In the genomic region with DNA sequence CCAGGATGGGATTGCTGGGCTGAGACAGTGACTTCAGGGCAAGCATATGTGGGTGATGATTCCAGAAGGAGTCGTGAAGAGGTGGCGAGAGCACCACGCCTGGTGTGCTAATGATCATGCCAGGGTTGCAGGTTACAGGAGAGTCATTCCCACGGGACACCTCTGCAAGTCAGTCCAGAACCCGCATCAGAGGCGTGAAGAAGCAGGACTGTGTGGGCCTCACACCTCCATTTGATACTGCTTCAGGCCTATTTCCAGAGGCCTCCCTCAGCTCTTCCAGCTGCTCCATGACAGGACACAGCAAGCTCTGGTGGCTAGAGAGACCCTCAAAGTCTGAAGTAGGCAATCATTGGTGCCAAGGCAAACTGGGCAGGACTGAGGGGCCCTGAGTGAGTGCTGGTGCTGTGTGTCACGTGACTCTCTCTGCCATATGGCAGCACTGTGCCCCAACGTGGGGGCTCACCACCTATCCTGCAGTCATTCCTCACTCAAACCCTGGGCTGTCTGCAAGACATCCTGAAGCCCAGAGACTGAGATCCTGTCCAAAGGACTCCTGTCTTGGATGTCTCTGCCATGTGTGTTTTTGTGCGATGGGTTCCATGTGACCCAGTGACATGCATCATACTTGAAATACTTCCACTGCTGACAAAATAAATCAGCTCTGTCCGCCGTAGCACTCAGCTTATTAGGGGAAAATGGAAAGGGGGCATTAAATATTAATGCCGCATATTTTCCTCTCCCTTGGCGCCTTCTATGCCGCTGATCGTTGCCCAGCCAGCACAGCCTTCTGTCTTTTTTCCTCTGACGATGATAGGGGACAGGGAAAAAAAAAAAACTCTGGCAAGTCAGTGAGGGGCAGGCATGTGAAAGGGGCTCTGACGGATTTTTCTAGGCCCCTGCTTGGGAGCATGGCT, we compare ENCODE assay signal across 16 mouse cellular contexts.
DNase-seq lines count a peak whose midpoint lies in the region; ATAC-seq lines count a peak whose summit lies in the region.
"Had no signal": no experiment of that assay in that cellular context is flagged by ENCODE, and none has a peak within 500 bp of the region (broad histone marks: within the 10 kb centered on the region; RNA-seq: fewer than 3 reads in every experiment).

No protein-coding gene starts in this region.

- no peak overlapping the region for H3K27ac ChIP-seq in heart, embryonic 10.5 days
- H3K27ac ChIP-seq in hindbrain, embryonic 12.5 days, result 0 out of 2 replicates have a peak overlapping the region, but pooled peaks have one; percentile 40
- H3K27ac ChIP-seq in midbrain, embryonic 12.5 days (replicated peaks), result peak overlapping the region; percentile 46
- H3K27ac ChIP-seq in neural tube, embryonic 15.5 days (replicated peaks), result no peak overlapping the region
- H3K27ac ChIP-seq: limb, embryonic 12.5 days; liver, embryonic 14.5 days; stomach, postnatal 0 days had no signal

- H3K36me3 ChIP-seq in heart, embryonic 10.5 days, result no peaks in the 10 kb centered on the region
- H3K36me3 ChIP-seq in hindbrain, embryonic 12.5 days, result no peaks in the 10 kb centered on the region
- no peaks in the 10 kb centered on the region for H3K36me3 ChIP-seq in midbrain, embryonic 12.5 days
- no peaks in the 10 kb centered on the region for H3K36me3 ChIP-seq in neural tube, embryonic 15.5 days
- H3K36me3 ChIP-seq: G1E; limb, embryonic 12.5 days had no signal

- ATAC-seq in hindbrain, embryonic 12.5 days (ENCODE audit: low FRiP score), result peak; percentile 61
- 0 out of 2 replicates have a peak, but pooled peaks have one; percentile 19 for ATAC-seq in midbrain, embryonic 12.5 days (ENCODE audit: low FRiP score, low read depth)
- ATAC-seq in neural tube, embryonic 15.5 days (ENCODE audit: low FRiP score), result peak; percentile 41; the same call in 1 of the 2 replicates
- ATAC-seq: lung, postnatal 0 days had no signal

- 78% methylated on average over 17 of the region's 17 CpGs for WGBS in heart, embryonic 10.5 days
- WGBS in hindbrain, embryonic 12.5 days, result 55% methylated on average over 17 of the region's 17 CpGs
- WGBS in midbrain, embryonic 12.5 days, result 67% methylated on average over 17 of the region's 17 CpGs
- WGBS in neural tube, embryonic 15.5 days, result 61% methylated on average over 17 of the region's 17 CpGs

- no peaks in the 10 kb centered on the region for H3K9me3 ChIP-seq in heart, embryonic 10.5 days
- no peaks in the 10 kb centered on the region for H3K9me3 ChIP-seq in hindbrain, embryonic 12.5 days (replicated peaks)
- no peaks in the 10 kb centered on the region for H3K9me3 ChIP-seq in midbrain, embryonic 12.5 days
- H3K9me3 ChIP-seq in neural tube, embryonic 15.5 days (replicated peaks), result no peaks in the 10 kb centered on the region
- H3K9me3 ChIP-seq: limb, embryonic 12.5 days had no signal

- DNase-seq in heart, embryonic 10.5 days (ENCODE audit: low spot score), result peak; percentile 60
- no peak for DNase-seq in heart, postnatal 36 days
- no peak for DNase-seq in layer of hippocampus, adult 8-10 months (ENCODE audit: low spot score in 2 of 2)
- no peak for DNase-seq in layer of hippocampus, postnatal 10 days (ENCODE audit: low spot score in 2 of 2)
- DNase-seq: adrenal gland, adult 8-10 months; cerebellum, adult 2 months; kidney, adult 9 months; thymus, postnatal 4 days had no signal

- intact Hi-C loops in heart, postnatal 36 days (cut with DNase I), result no loop called here

- peaks cover 5% of the 10 kb centered on the region; the same call in 1 of the 2 replicates for H3K27me3 ChIP-seq in heart, embryonic 10.5 days (ENCODE audit: insufficient read depth, poor library complexity, severe bottlenecking)
- H3K27me3 ChIP-seq in hindbrain, embryonic 12.5 days, result peaks cover 3% of the 10 kb centered on the region; the same call in 1 of the 2 replicates
- H3K27me3 ChIP-seq in midbrain, embryonic 12.5 days, result peaks cover 6% of the 10 kb centered on the region; the same call in 1 of the 2 replicates
- peaks cover 4% of the 10 kb centered on the region; the same call in 1 of the 2 replicates for H3K27me3 ChIP-seq in neural tube, embryonic 15.5 days (replicated peaks)
- H3K27me3 ChIP-seq: limb, embryonic 12.5 days had no signal

- no peak overlapping the region for H3K9ac ChIP-seq in hindbrain, embryonic 12.5 days
- H3K9ac ChIP-seq in midbrain, embryonic 12.5 days (replicated peaks), result no peak overlapping the region
- H3K9ac ChIP-seq in neural tube, embryonic 15.5 days (replicated peaks), result no peak overlapping the region
- H3K9ac ChIP-seq: limb, embryonic 12.5 days; liver, embryonic 14.5 days had no signal

- H3K4me1 ChIP-seq in heart, embryonic 10.5 days, result no peaks in the 10 kb centered on the region
- peaks cover 9% of the 10 kb centered on the region for H3K4me1 ChIP-seq in hindbrain, embryonic 12.5 days
- peaks cover 9% of the 10 kb centered on the region; the same call in 1 of the 2 replicates for H3K4me1 ChIP-seq in midbrain, embryonic 12.5 days
- H3K4me1 ChIP-seq in neural tube, embryonic 15.5 days, result peaks cover 8% of the 10 kb centered on the region; the same call in 1 of the 2 replicates

- no peak overlapping the region for H3K4me3 ChIP-seq in heart, embryonic 10.5 days
- H3K4me3 ChIP-seq in hindbrain, embryonic 12.5 days, result no peak overlapping the region
- H3K4me3 ChIP-seq in midbrain, embryonic 12.5 days, result no peak overlapping the region
- H3K4me3 ChIP-seq in neural tube, embryonic 15.5 days (replicated peaks), result no peak overlapping the region
- H3K4me3 ChIP-seq: limb, embryonic 12.5 days had no signal

- no peak overlapping the region for H3K4me2 ChIP-seq in hindbrain, embryonic 12.5 days (replicated peaks)
- no peak overlapping the region for H3K4me2 ChIP-seq in midbrain, embryonic 12.5 days (replicated peaks)
- no peak overlapping the region for H3K4me2 ChIP-seq in neural tube, embryonic 15.5 days
- H3K4me2 ChIP-seq: limb, embryonic 12.5 days had no signal

Comparison
In these comparisons a context has a peak if more than half of its experiments do, and no peak if none do; other contexts are left out.
1. H3K27ac ChIP-seq: peak in hindbrain, embryonic 12.5 days (single experiment) and midbrain, embryonic 12.5 days (single experiment); none in heart, embryonic 10.5 days (single experiment) and neural tube, embryonic 15.5 days (single experiment).
2. Peak in every context shown above with its lines, with median percentiles within 50 percentile points of each other: ATAC-seq.